Mouse (Mus musculus): Measurements from ENCODE around the gene Hoxc10. TPM values are rescaled to one million over a fixed set of nuclear protein-coding genes. Genes with fewer than 3 reads are reported as not detected.

Gene Hoxc10
- under 1 TPM in 1 of 2 experiments, not detected in 1; 0.09 TPM for polyA plus RNA-seq (2017; shearing (Covaris generic))

GRCm38 (mm10) chr15:102966776-102967311, at the start of gene Hoxc10:
Gene Hoxc10, plus strand, starts transcription at chr15:102966796.

GRCm38 (mm10) chr15:102921053-102922011, 45.3 kb upstream of the Hoxc10 start, which contains the start of gene Hoxc13:
Gene Hoxc13, plus strand, starts transcription at chr15:102921103.

GRCm38 (mm10) chr15:102936279-102936972, 30.2 kb upstream of the Hoxc10 start, which contains the start of gene Hoxc12:
Gene Hoxc12, plus strand, starts transcription at chr15:102936757.

GRCm38 (mm10) chr15:102954192-102955006, 12.2 kb upstream of the Hoxc10 start, which contains the start of gene Hoxc11:
Gene Hoxc11, plus strand, starts transcription at chr15:102954427.

GRCm38 (mm10) chr15:102967312-102967510, 615 bp downstream of the Hoxc10 start, which contains the start of gene Hoxc5:
Gene Hoxc5, plus strand, starts transcription at chr15:102967443.

GRCm38 (mm10) chr15:102976171-102976570, 9.6 kb downstream of the Hoxc10 start, which contains the start of gene Hoxc9:
Gene Hoxc9, plus strand, starts transcription at chr15:102976439.

GRCm38 (mm10) chr15:102990461-102991397, 24.1 kb downstream of the Hoxc10 start, which contains the start of gene Hoxc8:
Gene Hoxc8, plus strand, starts transcription at chr15:102990607.

GRCm38 (mm10) chr15:102997939-102998355, 31.4 kb downstream of the Hoxc10 start, which contains the start of gene Hoxc6:
Gene Hoxc6, plus strand, starts transcription at chr15:102998257.

GRCm38 (mm10) chr15:103018636-103019035, 52.0 kb downstream of the Hoxc10 start, which contains the start of gene Hoxc4:
Gene Hoxc4, plus strand, starts transcription at chr15:103018934.

Other genes with a start within 250 kb of the Hoxc10 start
- 10 to 100 TPM; 37.4 to 41.1 TPM for gene Calcoco1, start 244.6 kb upstream of the Hoxc10 start, polyA plus RNA-seq (2017; shearing (Covaris generic))
- not detected for gene Hoxc13, start 45.7 kb upstream of the Hoxc10 start, polyA plus RNA-seq (2017; shearing (Covaris generic))
- gene Hoxc12, start 30.0 kb upstream of the Hoxc10 start, polyA plus RNA-seq (2017; shearing (Covaris generic)) = not detected
- gene Hoxc11, start 12.4 kb upstream of the Hoxc10 start, polyA plus RNA-seq (2017; shearing (Covaris generic)) = under 1 TPM in 1 of 2 experiments, not detected in 1; 0.09 TPM
- gene Hoxc5, start 647 bp downstream of the Hoxc10 start, polyA plus RNA-seq (2017; shearing (Covaris generic)) = not detected
- under 1 TPM; 0.07 to 0.16 TPM for gene Hoxc9, start 9.6 kb downstream of the Hoxc10 start, polyA plus RNA-seq (2017; shearing (Covaris generic))
- gene Hoxc8, start 23.8 kb downstream of the Hoxc10 start, polyA plus RNA-seq (2017; shearing (Covaris generic)) = under 1 TPM in 1 of 2 experiments, not detected in 1; 0.33 TPM
- gene Hoxc6, start 31.5 kb downstream of the Hoxc10 start, polyA plus RNA-seq (2017; shearing (Covaris generic)) = under 1 TPM in 1 of 2 experiments, not detected in 1; 0.11 TPM
- not detected for gene Hoxc4, start 52.1 kb downstream of the Hoxc10 start, polyA plus RNA-seq (2017; shearing (Covaris generic))
- 1 to 10 TPM; 6.4 to 7.3 TPM for gene Smug1, start 200.3 kb downstream of the Hoxc10 start, polyA plus RNA-seq (2017; shearing (Covaris generic))

Measured in activated CD4-positive, CD25-positive, alpha-beta regulatory T cell (primary cell).